Mouse (Mus musculus): Measurements from ENCODE around the gene Cc2d2b. TPM values are rescaled to one million over a fixed set of nuclear protein-coding genes. Genes with fewer than 3 reads are reported as not detected.

Cc2d2b gene
- polyA plus RNA-seq, 1 experiment from 2014 or later, result 0.33 TPM

GRCm38 (mm10) chr19:40728213-40728612 lies 20.3 kb upstream of the Cc2d2b start:
- Histone ChIP-seq H3K4me2 (replicated peaks) (no peak overlapping the region), H3K9ac (replicated peaks) (no peak overlapping the region), H3K9me3 (no peaks in the 10 kb centered on the region), H3K27ac (replicated peaks) (no peak overlapping the region), H3K36me3 (no peaks in the 10 kb centered on the region), H3K27me3 (no peaks in the 10 kb centered on the region), H3K4me1 (no peaks in the 10 kb centered on the region), H3K4me3 (no peak overlapping the region)
- ATAC-seq (replicated peaks), result no peak
- WGBS, result 89% methylated on average over 4 of the region's 4 CpGs

DNA sequence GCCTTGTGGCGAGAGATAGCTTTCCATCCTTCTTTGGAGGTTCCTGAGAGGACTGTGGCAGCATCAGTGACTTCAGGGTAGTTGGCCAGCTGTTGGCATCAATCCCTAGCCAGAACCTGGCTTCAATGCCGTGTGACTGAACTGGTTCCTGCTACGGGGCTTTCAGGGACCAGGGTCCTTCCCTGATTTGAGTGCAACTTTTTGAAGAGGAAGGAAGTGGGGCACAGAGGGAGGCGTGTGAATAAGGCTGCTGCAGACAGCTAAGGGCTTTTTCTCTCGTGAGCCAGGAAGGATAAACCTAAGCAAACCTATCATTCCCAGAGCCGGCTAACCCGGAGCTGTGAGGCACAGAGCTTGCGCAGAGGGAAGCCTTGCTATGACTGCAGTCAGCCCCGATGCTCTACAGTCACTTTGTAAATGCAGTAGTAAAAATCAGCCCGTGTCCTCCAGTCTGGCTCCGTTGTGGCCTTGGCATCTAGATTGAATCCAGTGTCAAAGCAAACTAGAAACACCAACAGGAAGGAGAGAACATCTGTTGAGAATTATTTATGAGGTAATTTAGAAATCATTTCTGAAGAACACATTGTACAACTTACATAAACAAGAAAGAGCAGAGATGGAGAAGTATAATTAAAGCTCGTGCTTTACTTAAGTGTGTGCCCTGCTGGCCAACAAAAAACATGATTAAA lies 19.7 kb upstream of the Cc2d2b start:
- Histone ChIP-seq H3K4me3 (no peak overlapping the region), H3K9me3 (no peaks in the 10 kb centered on the region), H3K4me2 (replicated peaks) (no peak overlapping the region), H3K27me3 (no peaks in the 10 kb centered on the region), H3K27ac (replicated peaks) (no peak overlapping the region), H3K36me3 (no peaks in the 10 kb centered on the region), H3K4me1 (no peaks in the 10 kb centered on the region), H3K9ac (replicated peaks) (no peak overlapping the region)
- ATAC-seq (replicated peaks), result no peak
- WGBS, result 67% methylated on average over 12 of the region's 12 CpGs

DNA sequence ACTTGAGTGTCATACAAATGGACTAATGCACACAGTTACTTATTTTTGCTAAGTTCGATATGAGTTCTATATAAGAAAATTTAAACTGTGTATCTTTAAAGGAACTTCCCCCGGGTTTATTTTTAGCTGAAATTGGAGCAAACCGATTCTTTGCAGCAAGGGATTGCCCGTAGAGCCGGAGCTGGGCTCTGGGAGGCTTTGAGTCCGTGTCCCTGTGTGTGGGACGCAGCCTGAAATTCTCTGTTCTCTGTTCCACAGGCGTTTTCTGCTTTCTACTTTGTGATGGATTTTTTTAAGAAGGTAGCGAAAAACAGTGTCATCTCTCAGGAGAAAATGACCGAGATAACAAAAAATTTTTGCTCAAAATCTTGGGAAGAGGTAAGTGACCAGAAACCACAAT lies 15.1 kb upstream of the Cc2d2b start:
- H3K4me3 ChIP-seq, result no peak overlapping the region
- 82% methylated on average over 10 of the region's 10 CpGs for WGBS
- ATAC-seq (replicated peaks), result no peak
- no peaks in the 10 kb centered on the region for H3K36me3 ChIP-seq
- H3K9ac ChIP-seq (replicated peaks), result no peak overlapping the region
- H3K4me2 ChIP-seq (replicated peaks), result no peak overlapping the region
- H3K27ac ChIP-seq (replicated peaks), result no peak overlapping the region
- no peaks in the 10 kb centered on the region for H3K9me3 ChIP-seq
- peaks cover 14% of the 10 kb centered on the region for H3K4me1 ChIP-seq
- no peaks in the 10 kb centered on the region for H3K27me3 ChIP-seq

DNA sequence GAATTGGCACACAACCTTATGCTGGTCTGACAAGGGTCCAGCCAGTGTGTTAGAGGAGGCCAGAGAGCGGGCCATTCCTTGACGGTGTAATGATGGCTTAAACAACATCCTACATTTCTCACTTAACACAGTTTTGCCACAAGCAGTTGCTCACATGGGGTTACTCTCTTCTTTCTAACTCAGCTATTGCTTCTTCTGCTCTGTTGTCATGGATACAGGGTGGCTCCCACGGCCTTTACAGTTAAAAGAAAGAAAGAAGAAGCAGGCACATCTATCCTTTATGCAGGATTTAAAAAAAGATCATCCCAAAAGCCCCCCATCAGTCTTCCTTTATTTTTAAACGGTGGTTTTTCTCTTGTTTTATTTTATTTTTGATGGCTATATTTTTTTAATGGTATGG lies 14.7 kb upstream of the Cc2d2b start:
- H3K9ac ChIP-seq (replicated peaks), result no peak overlapping the region
- peaks cover 14% of the 10 kb centered on the region for H3K4me1 ChIP-seq
- 43% methylated on average over 4 of the region's 4 CpGs for WGBS
- no peaks in the 10 kb centered on the region for H3K9me3 ChIP-seq
- no peak overlapping the region for H3K4me3 ChIP-seq
- no peaks in the 10 kb centered on the region for H3K27me3 ChIP-seq
- ATAC-seq (replicated peaks), result no peak
- H3K27ac ChIP-seq (replicated peaks), result no peak overlapping the region
- H3K36me3 ChIP-seq, result no peaks in the 10 kb centered on the region
- H3K4me2 ChIP-seq (replicated peaks), result no peak overlapping the region

DNA sequence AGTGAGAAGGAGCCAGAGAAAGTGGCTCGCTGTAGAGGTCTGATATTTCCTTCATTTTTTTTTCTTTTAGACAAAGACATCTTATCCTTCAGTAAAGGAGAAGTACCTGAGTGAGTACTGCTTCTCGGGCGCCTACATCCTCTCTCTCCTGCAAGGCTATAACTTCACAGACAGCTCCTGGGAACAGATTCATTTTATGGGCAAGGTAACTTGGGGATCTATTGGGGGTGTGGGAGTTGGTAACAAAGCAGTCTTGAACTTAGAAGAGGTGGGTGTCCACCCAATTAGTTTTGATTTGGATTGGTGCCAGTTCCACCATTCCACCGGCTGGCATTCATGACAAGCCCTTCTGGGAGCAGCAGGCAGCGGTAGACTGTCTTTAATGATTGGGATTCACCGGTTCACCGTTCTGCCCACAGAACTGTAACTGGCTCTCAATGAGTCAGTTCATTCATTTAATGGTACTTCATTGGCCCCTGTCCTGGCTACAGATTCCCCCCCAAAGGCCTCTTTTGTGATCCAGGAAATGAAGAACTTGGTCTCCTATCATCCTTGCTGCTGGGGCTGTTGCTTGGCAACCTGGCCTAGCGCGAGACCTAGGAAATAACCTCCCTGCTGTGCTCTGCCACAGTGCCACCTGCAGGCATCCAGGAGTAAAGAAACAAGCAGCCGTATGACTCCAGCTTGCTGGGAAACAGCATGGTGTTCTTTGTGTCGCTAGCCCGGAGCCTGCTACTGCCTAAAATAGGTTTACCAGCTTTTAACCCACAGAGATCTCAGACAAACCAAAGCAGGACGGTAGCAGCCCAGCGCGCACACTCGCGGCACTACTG lies 11.7 kb upstream of the Cc2d2b start:
- Histone ChIP-seq H3K4me3 (peak overlapping the region; percentile 14), H3K4me1 (peaks cover 14% of the 10 kb centered on the region), H3K9ac (replicated peaks) (peak overlapping the region; percentile 45), H3K27me3 (no peaks in the 10 kb centered on the region), H3K9me3 (no peaks in the 10 kb centered on the region), H3K27ac (replicated peaks) (peak overlapping the region; percentile 88), H3K36me3 (no peaks in the 10 kb centered on the region), H3K4me2 (replicated peaks) (peak overlapping the region; percentile 41)
- ATAC-seq (replicated peaks), result peak; percentile 93
- 14% methylated on average over 17 of the region's 17 CpGs for WGBS

GRCm38 (mm10) chr19:40737613-40738012 lies 10.9 kb upstream of the Cc2d2b start:
- Histone ChIP-seq H3K4me1 (peaks cover 14% of the 10 kb centered on the region), H3K4me2 (replicated peaks) (peak overlapping the region; percentile 41), H3K27me3 (no peaks in the 10 kb centered on the region), H3K27ac (replicated peaks) (peak overlapping the region; percentile 88), H3K36me3 (no peaks in the 10 kb centered on the region), H3K4me3 (peak overlapping the region; percentile 14; the same call in 1 of the 2 replicates), H3K9me3 (no peaks in the 10 kb centered on the region), H3K9ac (replicated peaks) (peak overlapping the region; percentile 45; the same call in 1 of the 2 replicates)
- 72% methylated on average over 5 of the region's 5 CpGs for WGBS
- no peak for ATAC-seq (replicated peaks)

DNA sequence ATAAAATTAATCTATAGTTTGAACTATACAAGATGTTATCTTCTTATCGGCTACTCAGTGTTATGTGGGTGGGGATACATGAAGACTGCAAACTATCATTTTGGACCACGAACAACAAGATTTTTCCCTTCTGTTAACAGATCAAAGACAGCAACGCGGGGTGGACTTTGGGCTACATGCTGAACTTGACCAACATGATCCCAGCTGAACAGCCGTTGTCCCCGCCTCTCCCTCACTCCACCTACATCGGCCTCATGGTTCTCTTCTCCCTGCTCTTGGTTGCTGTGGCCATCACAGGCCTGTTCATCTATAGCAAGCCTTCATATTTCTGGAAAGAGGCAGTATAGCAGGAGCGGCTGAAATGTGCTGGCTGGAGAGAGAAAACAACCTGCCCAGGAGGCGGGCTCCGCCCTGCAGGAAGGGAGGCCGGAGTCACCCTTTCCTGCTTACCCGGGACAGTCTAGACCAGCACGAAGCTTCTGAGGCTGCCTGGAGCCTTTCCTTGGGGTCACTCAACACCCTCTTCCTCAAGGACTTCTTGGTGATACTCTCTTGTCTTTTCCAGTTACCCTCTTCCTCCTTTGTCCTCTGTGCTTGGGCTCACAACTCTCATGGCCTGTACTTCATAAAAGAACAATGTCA lies 9.7 kb upstream of the Cc2d2b start:
- WGBS, result 92% methylated on average over 13 of the region's 13 CpGs
- ATAC-seq (replicated peaks), result no peak

DNA sequence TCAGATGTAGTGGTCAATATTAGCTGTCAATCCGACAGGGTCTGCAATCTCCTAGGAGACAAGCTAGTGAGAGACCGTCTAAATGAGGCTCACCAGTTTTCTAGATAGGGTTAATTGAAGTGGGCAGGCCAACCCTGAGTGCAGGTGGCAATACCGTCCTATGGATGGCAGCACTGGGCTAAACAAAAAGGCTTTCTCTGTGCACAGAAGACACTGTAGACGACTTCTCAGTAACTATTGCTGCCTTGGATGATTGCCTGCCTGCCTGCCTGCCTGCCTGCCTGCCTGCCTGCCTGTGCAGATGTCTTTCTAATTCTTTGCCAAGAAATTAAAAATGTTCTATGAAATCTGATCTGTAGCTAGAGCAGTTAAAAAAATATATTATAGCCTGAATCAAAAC lies 1.9 kb upstream of the Cc2d2b start:
- Histone ChIP-seq H3K9ac (replicated peaks) (no peak overlapping the region), H3K27me3 (no peaks in the 10 kb centered on the region), H3K4me2 (replicated peaks) (no peak overlapping the region), H3K27ac (replicated peaks) (peak overlapping the region; percentile 59; the same call in 1 of the 2 replicates), H3K4me3 (no peak overlapping the region), H3K9me3 (no peaks in the 10 kb centered on the region), H3K4me1 (no peaks in the 10 kb centered on the region), H3K36me3 (no peaks in the 10 kb centered on the region)
- 43% methylated on average over 4 of the region's 4 CpGs for WGBS
- peak; percentile 84 for ATAC-seq (replicated peaks)

More for the DNA sequence above, 9.7 kb upstream of the Cc2d2b start:
- H3K4me1 ChIP-seq, result peaks cover 14% of the 10 kb centered on the region
- H3K4me2 ChIP-seq (replicated peaks), result no peak overlapping the region
- H3K27ac ChIP-seq (replicated peaks), result no peak overlapping the region
- no peaks in the 10 kb centered on the region for H3K9me3 ChIP-seq
- H3K27me3 ChIP-seq, result no peaks in the 10 kb centered on the region
- no peak overlapping the region for H3K9ac ChIP-seq (replicated peaks)
- no peak overlapping the region for H3K4me3 ChIP-seq
- H3K36me3 ChIP-seq, result no peaks in the 10 kb centered on the region

GRCm38 (mm10) chr19:40754311-40754710 lies 5.8 kb downstream of the Cc2d2b start:
- H3K36me3 ChIP-seq, result no peaks in the 10 kb centered on the region
- H3K4me2 ChIP-seq (replicated peaks), result no peak overlapping the region
- H3K4me3 ChIP-seq, result no peak overlapping the region
- no peak overlapping the region for H3K27ac ChIP-seq (replicated peaks)
- H3K4me1 ChIP-seq, result peaks cover 3% of the 10 kb centered on the region; the same call in 1 of the 2 replicates
- no peaks in the 10 kb centered on the region for H3K9me3 ChIP-seq
- H3K9ac ChIP-seq (replicated peaks), result no peak overlapping the region
- no peak for ATAC-seq (replicated peaks)
- WGBS, result 70% methylated on average over 2 of the region's 2 CpGs
- no peaks in the 10 kb centered on the region for H3K27me3 ChIP-seq

DNA sequence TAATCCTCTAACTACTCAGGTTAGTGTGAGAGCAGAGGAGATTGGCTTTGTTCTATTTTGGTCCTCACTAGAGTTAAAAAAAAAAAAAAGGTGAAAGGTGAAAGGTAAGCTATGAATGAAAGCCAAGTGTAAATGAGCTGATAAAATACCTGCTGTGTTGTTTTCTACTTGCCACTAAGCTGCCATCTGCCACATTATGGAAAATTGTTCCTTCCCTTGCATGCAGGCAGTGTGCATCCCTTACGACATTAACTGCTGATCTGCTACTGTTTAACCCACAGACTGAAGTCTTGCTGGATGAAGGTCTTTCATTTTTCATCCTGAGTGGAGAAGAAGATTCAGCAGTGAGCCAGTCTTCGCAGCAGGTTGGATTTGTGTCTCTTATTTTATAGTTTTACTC lies 11.5 kb downstream of the Cc2d2b start:
- Histone ChIP-seq H3K27ac (replicated peaks) (no peak overlapping the region), H3K27me3 (no peaks in the 10 kb centered on the region), H3K9me3 (no peaks in the 10 kb centered on the region), H3K9ac (replicated peaks) (no peak overlapping the region), H3K4me3 (no peak overlapping the region), H3K4me2 (replicated peaks) (no peak overlapping the region), H3K4me1 (peaks cover 2% of the 10 kb centered on the region; the same call in 1 of the 2 replicates), H3K36me3 (no peaks in the 10 kb centered on the region)
- no peak for ATAC-seq (replicated peaks)
- WGBS, result 65% methylated on average over 2 of the region's 2 CpGs

DNA sequence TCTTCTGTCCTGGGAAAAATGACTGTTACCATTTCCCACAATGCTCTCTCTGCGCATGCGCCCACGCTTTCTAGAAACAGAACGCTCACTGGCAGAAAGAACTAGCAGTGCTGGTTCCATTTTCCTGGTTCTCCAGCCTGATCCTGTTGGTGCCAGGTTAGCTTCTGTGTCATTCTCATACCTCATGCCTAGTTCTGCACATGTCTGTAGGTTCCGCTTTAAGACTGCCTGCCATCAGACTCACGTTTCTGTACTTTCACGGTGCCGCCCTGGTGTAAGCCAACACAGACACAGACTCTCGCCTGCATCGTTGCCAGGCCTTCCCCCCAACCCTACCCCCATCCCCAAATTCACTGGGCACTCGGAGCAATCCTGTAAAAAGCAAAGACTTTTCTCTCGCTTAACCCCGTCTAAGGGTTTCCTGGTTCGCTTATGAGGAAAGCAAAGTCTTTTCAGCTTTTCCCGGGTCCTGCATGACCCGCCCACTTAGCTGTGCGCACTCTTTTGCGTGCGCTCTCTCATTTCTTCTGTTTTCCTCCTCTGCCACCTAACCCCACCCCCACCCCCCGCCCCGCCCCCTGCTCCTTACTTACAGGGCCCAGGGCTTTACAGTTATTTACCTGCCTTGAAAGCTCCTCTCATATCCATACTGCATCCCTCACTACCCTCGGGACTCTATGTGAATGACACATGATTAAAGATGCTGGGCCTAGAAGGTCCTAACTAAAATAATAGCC lies 13.6 kb downstream of the Cc2d2b start:
- H3K27ac ChIP-seq (replicated peaks), result no peak overlapping the region
- peak overlapping the region; percentile 23 for H3K4me3 ChIP-seq
- no peaks in the 10 kb centered on the region for H3K36me3 ChIP-seq
- H3K4me1 ChIP-seq, result no peaks in the 10 kb centered on the region
- 0 out of 2 replicates have a peak, but pooled peaks have one; percentile 66 for ATAC-seq (replicated peaks)
- 31% methylated on average over 22 of the region's 22 CpGs for WGBS
- peak overlapping the region; percentile 12; the same call in 1 of the 2 replicates for H3K9ac ChIP-seq (replicated peaks)
- no peaks in the 10 kb centered on the region for H3K9me3 ChIP-seq
- H3K27me3 ChIP-seq, result no peaks in the 10 kb centered on the region
- H3K4me2 ChIP-seq (replicated peaks), result peak overlapping the region; percentile 36
